Mouse (Mus musculus): Measurements from ENCODE around the gene Fstl4.

Fstl4 gene

DNA sequence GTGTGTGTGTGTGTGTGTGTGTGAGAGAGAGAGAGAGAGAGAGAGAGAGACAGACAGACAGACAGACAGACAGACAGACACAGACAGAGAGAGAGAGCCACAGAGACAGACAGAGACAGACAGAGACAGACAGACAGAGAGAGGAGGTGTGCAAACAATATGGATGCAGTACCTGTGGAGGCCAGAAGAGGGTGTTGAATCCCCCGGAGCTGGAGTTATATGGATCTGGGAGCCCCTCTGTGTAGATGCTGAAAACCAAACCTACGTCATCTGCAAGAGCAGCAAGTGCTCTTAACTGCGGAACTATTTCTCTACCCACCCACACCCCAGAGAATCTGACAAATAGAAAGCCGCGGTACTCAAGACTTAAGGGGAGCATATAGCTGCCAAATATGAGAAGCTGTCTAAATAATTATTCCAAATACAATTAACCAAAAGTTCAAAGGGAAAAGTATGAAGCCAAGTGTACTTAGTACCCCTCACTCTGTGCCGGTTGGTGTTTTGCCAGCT, 247.6 kb downstream of the Fstl4 start:
- intact Hi-C loops (cut with DNase I) = no loop called here

DNA sequence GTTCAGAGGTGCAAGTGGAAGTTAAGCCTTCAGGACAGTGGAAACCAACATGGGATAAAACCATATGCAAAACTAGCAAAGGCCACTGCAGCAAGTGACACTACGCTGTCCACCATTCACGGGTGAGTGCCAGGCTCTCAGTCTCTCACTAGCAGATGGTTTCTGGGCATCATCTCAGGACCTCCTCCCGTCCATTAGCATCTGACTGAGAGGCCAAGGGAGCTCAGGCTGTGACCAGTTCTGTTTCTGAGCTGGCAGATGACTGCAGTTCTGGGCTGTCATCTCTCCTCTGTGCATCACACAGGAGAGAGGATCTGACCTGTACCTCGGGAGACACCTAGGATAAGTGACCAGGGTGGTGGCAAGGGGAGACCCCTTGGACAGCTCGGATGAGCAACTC, 249.5 kb downstream of the Fstl4 start:
- intact Hi-C loops (cut with DNase I) = no loop called here

GRCm38 (mm10) chr11:53016358-53017021, 252.1 kb downstream of the Fstl4 start:
- intact Hi-C loops (cut with DNase I) = no loop called here

DNA sequence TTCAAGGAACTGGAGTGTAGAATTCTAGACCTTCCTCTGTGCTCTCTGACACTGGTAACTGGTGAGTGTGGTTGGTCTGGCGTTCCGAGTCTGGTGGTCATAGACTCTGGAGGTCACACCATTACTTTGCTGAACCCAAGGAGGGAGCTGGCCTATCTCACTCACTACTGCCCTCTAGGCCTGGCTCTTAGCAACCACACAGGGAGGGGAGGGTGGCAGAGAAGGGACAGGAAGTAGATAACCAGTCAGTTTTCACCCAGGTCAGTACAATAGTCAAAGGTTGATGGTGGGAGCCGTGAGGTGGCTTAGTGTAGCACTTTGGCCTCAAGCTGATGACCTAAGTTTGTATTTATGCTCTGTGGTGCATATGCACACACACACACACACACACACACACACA, 255.1 kb downstream of the Fstl4 start:
- intact Hi-C loops (cut with DNase I) = no loop called here

DNA sequence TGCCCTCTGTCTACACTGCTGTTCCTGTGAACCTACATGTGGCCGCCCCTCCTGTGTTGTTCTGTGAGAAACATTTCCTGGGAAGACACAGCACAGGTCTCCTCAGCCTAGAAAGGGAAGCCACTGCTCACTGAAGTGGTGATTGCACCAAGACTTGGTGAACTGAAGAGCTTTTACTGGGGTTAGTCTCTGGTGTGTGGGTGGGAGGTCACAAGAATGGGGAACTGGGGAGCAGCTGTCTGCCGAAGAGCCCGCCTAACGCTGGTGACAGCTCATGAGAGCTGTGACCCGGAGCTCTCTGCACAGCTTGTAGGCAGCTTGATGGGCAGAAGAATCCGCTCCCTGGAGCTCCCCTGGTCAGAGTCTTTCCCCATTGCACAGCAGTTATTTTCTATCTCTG, 260.0 kb downstream of the Fstl4 start:
- intact Hi-C loops (cut with DNase I) = no loop called here

GRCm38 (mm10) chr11:53025686-53026085, 261.3 kb downstream of the Fstl4 start:
- intact Hi-C loops (cut with DNase I) = no loop called here

- intact Hi-C loops (cut with DNase I) = no loop called here
These were observed 264.2 kb downstream of the Fstl4 start for GRCm38 (mm10) chr11:53028421-53029168.

- intact Hi-C loops (cut with DNase I) = loop anchor here (5.0 kb wide), 3 partner anchors 264 to 609 kb away; no protein-coding TSS in a partner anchor
These were observed 267.3 kb downstream of the Fstl4 start for GRCm38 (mm10) chr11:53031777-53032176.

- intact Hi-C loops (cut with DNase I) = loop anchor here (5.0 kb wide), 3 partner anchors 265 to 610 kb away; no protein-coding TSS in a partner anchor
These were observed 267.9 kb downstream of the Fstl4 start for GRCm38 (mm10) chr11:53032336-53032735.

- intact Hi-C loops (cut with DNase I) = no loop called here
These were observed 271.0 kb downstream of the Fstl4 start for GRCm38 (mm10) chr11:53035414-53035813.

DNA sequence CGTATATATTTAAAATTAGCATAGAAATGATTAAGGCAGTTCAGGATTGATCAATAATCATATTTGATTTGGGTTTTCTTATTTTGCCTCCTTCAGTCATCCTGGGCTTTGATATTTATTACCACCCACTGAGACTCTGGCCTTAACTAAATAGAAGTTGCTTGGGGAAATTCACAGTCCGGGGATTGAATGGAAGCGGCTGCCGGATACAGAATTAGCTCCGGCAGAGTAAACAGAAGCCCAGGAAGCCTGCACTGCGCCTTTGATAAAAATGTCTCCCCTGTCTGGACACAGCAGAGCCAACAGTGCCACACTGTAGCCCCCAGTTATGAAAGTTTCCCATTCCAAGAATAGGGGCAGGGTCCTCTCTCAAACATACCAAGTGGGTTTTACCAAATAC, 282.4 kb downstream of the Fstl4 start:
- intact Hi-C loops (cut with DNase I) = no loop called here

GRCm38 (mm10) chr11:53054151-53054550, 289.7 kb downstream of the Fstl4 start:
- intact Hi-C loops (cut with DNase I) = no loop called here

- intact Hi-C loops (cut with DNase I) = no loop called here
These were observed 291.5 kb downstream of the Fstl4 start for GRCm38 (mm10) chr11:53055896-53056295.

- intact Hi-C loops (cut with DNase I) = no loop called here
These were observed 292.3 kb downstream of the Fstl4 start for GRCm38 (mm10) chr11:53056781-53057180.

GRCm38 (mm10) chr11:53057821-53058553, 293.6 kb downstream of the Fstl4 start:
- intact Hi-C loops (cut with DNase I) = no loop called here

DNA sequence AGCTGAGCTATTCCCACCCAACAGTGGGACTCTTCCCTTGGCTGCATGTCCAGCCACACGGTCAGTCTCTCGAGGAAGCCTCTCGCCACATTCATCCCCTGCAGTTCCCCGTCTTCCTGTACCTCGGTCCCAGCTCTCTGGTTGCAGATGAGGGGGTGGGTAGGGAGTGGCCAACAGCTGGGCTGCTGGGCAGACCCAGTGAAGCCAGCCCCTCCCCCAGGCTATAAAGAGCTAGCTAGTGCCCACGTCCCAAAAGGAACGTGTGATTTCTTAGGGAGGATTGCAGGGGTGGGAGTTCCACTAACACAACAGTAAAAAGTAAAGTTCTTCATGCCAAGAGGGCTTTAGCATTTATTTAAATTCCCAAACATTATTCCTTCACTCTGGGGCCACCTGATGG, 294.1 kb downstream of the Fstl4 start:
- intact Hi-C loops (cut with DNase I) = no loop called here

DNA sequence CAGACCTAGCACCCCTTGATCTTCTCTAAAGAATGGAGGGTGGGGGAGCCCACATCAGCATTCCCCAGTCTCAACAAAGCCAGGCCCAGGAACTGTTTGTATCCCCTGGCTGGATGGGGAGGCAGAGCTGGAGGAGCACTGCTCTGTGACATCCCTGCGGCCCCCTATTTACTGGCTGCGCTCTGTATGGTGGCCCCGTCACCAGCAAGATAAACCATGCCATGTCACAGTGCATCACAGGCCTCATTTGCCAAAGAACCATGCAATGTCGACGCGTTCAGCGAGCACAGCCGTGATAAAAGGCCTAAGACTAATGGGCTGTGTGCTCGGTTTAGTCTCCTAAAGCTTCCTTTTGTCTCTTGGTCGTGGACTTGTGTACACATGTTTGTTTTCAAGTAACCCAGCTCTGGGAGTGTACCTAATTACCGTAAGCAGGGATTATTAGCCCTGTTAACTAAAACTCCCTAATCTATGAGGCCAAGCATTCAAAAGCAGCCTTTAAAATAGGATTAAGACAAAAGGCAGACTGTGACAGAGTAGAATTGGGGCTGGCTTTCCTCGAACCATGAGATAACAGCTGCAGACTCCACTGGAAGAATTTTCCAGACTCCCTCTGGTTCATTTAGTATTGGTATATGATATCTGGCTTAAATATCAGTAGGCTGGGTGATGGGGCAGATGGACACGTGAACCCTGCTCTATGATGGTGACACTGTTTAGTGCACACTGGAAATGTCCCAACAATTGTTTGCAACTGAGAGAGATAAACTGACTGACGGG, 303.5 kb downstream of the Fstl4 start:
- intact Hi-C loops (cut with DNase I) = no loop called here

GRCm38 (mm10) chr11:53068479-53069065, 304.1 kb downstream of the Fstl4 start:
- intact Hi-C loops (cut with DNase I) = no loop called here

DNA sequence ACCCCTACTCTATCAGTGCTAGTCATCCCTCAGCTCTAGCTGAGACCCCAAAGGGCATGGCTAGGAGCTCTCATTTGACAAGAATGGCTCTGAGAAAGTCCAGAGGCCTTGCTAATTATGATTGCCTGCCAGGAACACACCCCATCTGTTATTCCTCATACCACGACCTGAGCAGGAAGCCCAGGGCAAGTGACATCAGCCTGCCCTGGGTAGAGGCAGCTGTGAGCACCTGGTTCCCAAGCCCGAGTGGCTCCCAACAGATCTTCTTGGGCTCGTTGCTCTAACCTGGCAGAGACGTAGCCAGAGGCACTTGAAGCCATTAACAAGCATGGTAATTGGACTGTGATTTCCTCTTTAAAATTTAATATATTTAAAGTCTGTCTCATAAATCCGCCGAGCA, 305.3 kb downstream of the Fstl4 start:
- intact Hi-C loops (cut with DNase I) = no loop called here

DNA sequence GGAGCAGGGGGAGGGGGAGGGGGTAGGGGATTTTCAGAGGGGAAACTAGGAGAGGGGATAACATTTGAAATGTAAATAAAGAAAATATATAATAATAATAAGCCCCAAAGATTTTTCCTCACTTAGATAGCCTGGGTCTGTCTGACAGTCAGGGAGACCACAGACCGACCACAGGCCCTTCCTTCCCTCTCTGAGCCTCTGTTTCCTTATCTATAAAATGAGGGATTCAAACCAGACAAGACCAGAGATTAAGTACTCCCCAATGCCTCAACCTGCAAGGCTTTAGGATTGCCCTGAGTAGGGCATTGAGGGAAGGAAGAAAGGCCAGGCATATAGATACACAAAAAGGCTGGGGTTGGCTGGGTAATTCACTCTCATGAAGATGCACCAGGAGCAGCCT, 307.2 kb downstream of the Fstl4 start:
- intact Hi-C loops (cut with DNase I) = no loop called here

DNA sequence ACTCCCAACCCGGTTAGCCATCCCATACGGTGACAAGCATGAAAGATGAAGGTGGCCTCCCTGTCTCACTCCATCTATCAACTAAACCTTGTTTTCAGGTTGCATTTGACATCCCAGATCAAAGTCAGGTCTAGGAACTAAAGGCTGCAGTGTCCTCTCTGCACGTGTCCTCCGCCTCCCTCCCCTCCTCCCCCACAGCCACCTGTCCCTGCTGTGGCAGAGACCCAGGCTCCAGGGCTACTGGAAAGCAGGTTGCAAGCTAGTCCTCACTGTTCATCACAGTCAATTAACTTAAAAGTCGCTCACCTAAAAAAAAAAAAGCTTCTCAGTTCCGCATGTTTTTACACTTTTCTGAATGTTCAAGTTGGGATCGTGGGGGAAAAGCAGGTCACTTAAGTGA, 313.2 kb downstream of the Fstl4 start:
- intact Hi-C loops (cut with DNase I) = no loop called here
